Mouse (Mus musculus): Measurements from ENCODE around the gene E4f1.

GRCm38 (mm10) chr17:24427170-24427557 is 42.9 kb downstream of the E4f1 start:
- TF ChIP-seq CTCF (IDR thresholded peaks at IDR 0.05; ENCODE audit: borderline replicate concordance, extremely low read depth, insufficient read depth, insufficient read length), result no peak
- no peak for TF ChIP-seq POLR2A (IDR thresholded peaks at IDR 0.05; ENCODE audit: borderline replicate concordance, extremely low read depth, insufficient read depth, insufficient read length, poor library complexity, severe bottlenecking)

All from brain, embryonic 14.5 days (tissue).